In genomic region chr4:154231380-154231779, GRCm38 (mm10) we compare ENCODE assay signal across 24 mouse cellular contexts.
"Had no signal": no experiment of that assay in that cellular context is flagged by ENCODE, and none has a peak within 500 bp of the region (broad histone marks: within the 10 kb centered on the region; RNA-seq: fewer than 3 reads in every experiment).

No protein-coding gene starts in this region.

- H3K27ac ChIP-seq: hindbrain, embryonic 12.5 days; hindbrain, embryonic 14.5 days; intestine, embryonic 15.5 days; kidney, embryonic 15.5 days; layer of hippocampus, adult 2 months; left cerebral cortex, adult 2 months; liver, embryonic 12.5 days; liver, embryonic 14.5 days had no signal

- H3K4me1 ChIP-seq: liver, embryonic 12.5 days had no signal

- H3K4me3 ChIP-seq: gastrocnemius, adult 2 months; hindbrain, embryonic 10.5 days; hindbrain, embryonic 12.5 days; intestine, embryonic 15.5 days; kidney, embryonic 15.5 days; layer of hippocampus, adult 2 months; left cerebral cortex, adult 2 months; liver, embryonic 12.5 days had no signal

- H3K36me3 ChIP-seq: hindbrain, embryonic 12.5 days; intestine, embryonic 15.5 days; kidney, embryonic 15.5 days; liver, embryonic 12.5 days had no signal

- H3K27me3 ChIP-seq: hindbrain, embryonic 12.5 days; intestine, embryonic 15.5 days; kidney, embryonic 15.5 days had no signal

- H3K9ac ChIP-seq: hindbrain, embryonic 12.5 days; hindbrain, embryonic 14.5 days; intestine, embryonic 15.5 days; kidney, embryonic 15.5 days; liver, embryonic 12.5 days; liver, embryonic 14.5 days had no signal

- DNase-seq: gastrocnemius, adult 2 months; gastrocnemius, postnatal 10 days; gastrocnemius, postnatal 25 days; heart, adult 18-20 months; heart, postnatal 10 days; heart, postnatal 4 days; kidney, adult 18-20 months; kidney, adult 9 months; kidney, postnatal 10 days; kidney, postnatal 25 days; kidney, postnatal 4 days had no signal

- H3K9me3 ChIP-seq: hindbrain, embryonic 10.5 days; hindbrain, embryonic 12.5 days; intestine, embryonic 15.5 days; kidney, embryonic 15.5 days; liver, embryonic 12.5 days had no signal

- ATAC-seq: hindbrain, embryonic 16.5 days; inflammation-experienced regulatory T-cells, adult 6 months; intestine, postnatal 0 days; liver, embryonic 12.5 days had no signal

- H3K4me2 ChIP-seq: heart, embryonic 11.5 days; hindbrain, embryonic 12.5 days; hindbrain, embryonic 14.5 days; intestine, embryonic 15.5 days; kidney, embryonic 15.5 days; liver, embryonic 12.5 days had no signal
